Mouse (Mus musculus): ENCODE measurements around the gene Capza2. TPM values are rescaled to one million over a fixed set of nuclear protein-coding genes. Genes with fewer than 3 reads are reported as not detected.
A peak's percentile ranks its signal among the peaks of the same experiment; 100 is the strongest.
"Not testable (repeated sequence)": the region's sequence is repeated elsewhere in the genome, so short reads cannot be mapped to it uniquely, and the experiment has no call there.

Gene Capza2
- polyA plus RNA-seq, 1 experiment from 2014 or later, result 224 TPM

GRCm38 (mm10) chr6:17693726-17694549 lies 57.9 kb downstream of the Capza2 start:
- peak; percentile 88 for ATAC-seq (ENCODE audit: low FRiP score)
- Histone ChIP-seq H3K27ac (peak overlapping the region; percentile 77), H3K9me3 (replicated peaks) (no peaks in the 10 kb centered on the region), H3K4me3 (peak overlapping the region; percentile 79), H3K27me3 (0 out of 2 replicates have a peak, but pooled peaks cover 4% of the 10 kb centered on the region), H3K4me1 (peaks cover 2% of the 10 kb centered on the region; the same call in 1 of the 2 replicates), H3K4me2 (replicated peaks) (peak overlapping the region; percentile 90), H3K9ac (peak overlapping the region; percentile 78), H3K36me3 (no peaks in the 10 kb centered on the region)
- under 1% methylated on average over 60 of the region's 97 CpGs for WGBS

DNA sequence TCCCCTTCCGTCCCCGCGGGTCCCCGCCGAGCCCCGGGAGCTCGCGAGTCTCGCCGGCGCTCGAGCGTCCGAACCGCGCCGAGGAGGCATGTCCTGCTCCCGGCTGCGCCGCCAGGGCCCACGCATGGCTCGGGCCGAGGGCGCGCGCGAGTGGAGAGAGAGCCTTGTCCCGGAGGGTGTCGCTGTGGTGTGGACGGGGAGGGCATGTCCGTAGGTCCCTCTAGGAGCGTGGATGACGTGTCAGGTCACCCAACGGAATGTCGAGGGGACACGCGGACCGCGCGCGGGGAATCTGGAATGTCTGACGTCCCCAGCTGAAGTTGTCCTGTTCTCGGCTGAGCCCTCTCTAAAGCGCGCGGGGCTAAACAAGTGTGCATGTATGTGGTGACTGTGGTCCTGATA lies 58.5 kb downstream of the Capza2 start:
- Histone ChIP-seq H3K36me3 (no peaks in the 10 kb centered on the region), H3K27ac (peak overlapping the region; percentile 77), H3K9me3 (replicated peaks) (no peaks in the 10 kb centered on the region), H3K9ac (peak overlapping the region; percentile 78), H3K4me1 (peaks cover 2% of the 10 kb centered on the region; the same call in 1 of the 2 replicates), H3K27me3 (0 out of 2 replicates have a peak, but pooled peaks cover 4% of the 10 kb centered on the region), H3K4me3 (peak overlapping the region; percentile 79), H3K4me2 (replicated peaks) (peak overlapping the region; percentile 90)
- peak; percentile 82 for ATAC-seq (ENCODE audit: low FRiP score)
- WGBS, result under 1% methylated on average over 46 of the region's 46 CpGs

- ATAC-seq (ENCODE audit: low FRiP score), result no peak
- Histone ChIP-seq H3K4me3 (no peak overlapping the region), H3K9me3 (replicated peaks) (no peaks in the 10 kb centered on the region), H3K9ac (no peak overlapping the region), H3K27ac (no peak overlapping the region), H3K36me3 (no peaks in the 10 kb centered on the region), H3K4me1 (peaks cover 5% of the 10 kb centered on the region; the same call in 1 of the 2 replicates), H3K27me3 (0 out of 2 replicates have a peak, but pooled peaks cover 4% of the 10 kb centered on the region), H3K4me2 (replicated peaks) (no peak overlapping the region)
- WGBS, result 59% methylated on average over 5 of the region's 5 CpGs
Measured at GRCm38 (mm10) chr6:17696321-17696734, 60.3 kb downstream of the Capza2 start.

DNA sequence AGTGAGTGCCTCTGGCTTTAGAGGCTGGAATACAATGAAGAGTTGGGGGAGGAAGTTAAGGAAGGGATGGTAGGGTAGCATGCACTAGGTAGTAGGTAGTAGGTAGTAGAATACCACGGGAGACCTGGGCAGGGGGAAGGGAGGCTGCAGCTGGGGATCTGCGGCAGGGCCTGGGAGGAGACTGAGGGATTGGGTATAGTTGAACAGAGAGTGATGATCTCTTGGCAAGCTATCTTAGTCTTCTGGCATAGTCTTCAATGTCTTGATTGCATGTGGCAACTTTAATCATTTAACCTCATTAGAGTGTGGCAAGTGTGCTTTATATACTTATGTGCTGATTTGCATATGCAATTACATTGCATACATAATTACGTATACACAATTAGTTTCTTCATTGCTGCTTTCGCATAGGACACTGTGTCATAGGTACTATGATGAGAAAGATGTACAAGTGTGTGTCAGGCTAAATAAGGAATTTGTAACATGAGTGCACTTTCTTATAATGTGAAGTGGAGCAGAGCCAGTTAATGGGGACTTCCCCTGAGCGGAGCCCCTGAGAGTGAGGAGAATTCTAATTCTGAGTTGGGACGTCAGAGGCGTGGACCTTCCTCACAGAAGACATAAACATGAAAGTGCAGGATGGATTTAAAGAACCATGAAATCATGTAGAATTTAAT lies 65.0 kb downstream of the Capza2 start:
- Histone ChIP-seq H3K4me3 (no peak overlapping the region), H3K27ac (no peak overlapping the region), H3K9me3 (replicated peaks) (no peaks in the 10 kb centered on the region), H3K4me1 (0 out of 2 replicates have a peak, but pooled peaks cover 3% of the 10 kb centered on the region), H3K36me3 (no peaks in the 10 kb centered on the region), H3K27me3 (0 out of 2 replicates have a peak, but pooled peaks cover 2% of the 10 kb centered on the region), H3K4me2 (replicated peaks) (no peak overlapping the region), H3K9ac (no peak overlapping the region)
- whole genome bisulfite sequencing, result 66% methylated on average over 7 of the region's 7 CpGs
- peak; percentile 46 for ATAC-seq (ENCODE audit: low FRiP score)

GRCm38 (mm10) chr6:17704038-17704437 lies 68.0 kb downstream of the Capza2 start:
- not testable (repeated sequence) for H3K27me3 ChIP-seq; H3K27ac ChIP-seq; H3K9ac ChIP-seq; ATAC-seq (ENCODE audit: low FRiP score); H3K4me2 ChIP-seq (replicated peaks); H3K9me3 ChIP-seq (replicated peaks); H3K4me1 ChIP-seq; H3K4me3 ChIP-seq; H3K36me3 ChIP-seq
- 91% methylated on average over 1 of the region's 1 CpGs for WGBS

DNA sequence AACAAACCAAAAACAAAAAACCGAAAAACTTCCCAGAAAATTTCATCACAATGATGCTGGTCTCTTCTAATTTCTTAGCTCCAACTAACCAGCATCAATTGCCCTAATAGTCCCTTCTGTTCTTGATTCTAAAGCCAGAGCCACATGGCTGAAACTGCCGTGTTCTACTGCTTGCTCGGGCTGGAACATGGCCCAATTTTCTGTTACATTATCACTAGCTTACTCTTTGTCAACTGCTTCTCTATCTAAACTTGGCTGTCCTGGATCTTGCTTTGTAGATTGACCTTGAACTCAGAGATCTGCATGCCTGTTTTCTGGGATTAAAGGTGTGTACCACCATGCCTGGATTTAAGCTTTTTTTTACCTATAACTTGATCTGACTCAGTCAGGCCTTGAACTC lies 69.9 kb downstream of the Capza2 start:
- Histone ChIP-seq H3K9ac (no peak overlapping the region), H3K27me3 (no peaks in the 10 kb centered on the region), H3K9me3 (replicated peaks) (no peaks in the 10 kb centered on the region), H3K36me3 (no peaks in the 10 kb centered on the region), H3K4me1 (0 out of 2 replicates have a peak, but pooled peaks cover 3% of the 10 kb centered on the region), H3K27ac (no peak overlapping the region), H3K4me2 (replicated peaks) (no peak overlapping the region), H3K4me3 (no peak overlapping the region)
- WGBS, result 88% methylated on average over 3 of the region's 3 CpGs
- no peak for ATAC-seq (ENCODE audit: low FRiP score)

Other genes starting within 250 kb of the Capza2 start
- gene Met, start 172.4 kb upstream of the Capza2 start, polyA plus RNA-seq (2016; fragmentation: Nextera tagmentation; extraction: Ambion mirVana), result 2.2 and 2.7 TPM in 2 replicates
- 47.2 and 49.1 TPM in 2 replicates for gene St7, start 56.7 kb downstream of the Capza2 start, polyA plus RNA-seq (2016; fragmentation: Nextera tagmentation; extraction: Ambion mirVana)